Mouse (Mus musculus) megakaryocyte progenitor cell, adult 5-6 weeks (primary cell): ENCODE measurements around the gene Slc17a8. TPM values are rescaled to one million over a fixed set of nuclear protein-coding genes. Genes with fewer than 3 reads are reported as not detected.
A peak's percentile ranks its signal among the peaks of the same experiment; 100 is the strongest.
"Not testable (repeated sequence)": the region's sequence is repeated elsewhere in the genome, so short reads cannot be mapped to it uniquely, and the experiment has no call there.

Experiments used
- ATAC-seq: replicated peaks from 2 replicates; pipeline ENCODE4 v1.8.0; 2016; ENCODE audit warnings: mild to moderate bottlenecking, moderate TSS enrichment, inconsistent platforms; ENCODE audit not compliant: poor library complexity
- total RNA-seq, 2 experiments: library from RNA; stranded (forward) in 1 of 2; stranded (reverse) in 1 of 2; fragments of 157-497, 149-512 nt in 1 of 2; fragments of 200-1000 nt in 1 of 2; gene quantifications; 2 replicates each; pipeline versions ENCODE4 v1.2.3 to v1.2.4; 2015 to 2017

The Slc17a8 gene
- total RNA-seq (2015) (not detected in 2 replicates), total RNA-seq (2017) (0.14 TPM in 1 of 2 replicates, not detected in the other)

DNA sequence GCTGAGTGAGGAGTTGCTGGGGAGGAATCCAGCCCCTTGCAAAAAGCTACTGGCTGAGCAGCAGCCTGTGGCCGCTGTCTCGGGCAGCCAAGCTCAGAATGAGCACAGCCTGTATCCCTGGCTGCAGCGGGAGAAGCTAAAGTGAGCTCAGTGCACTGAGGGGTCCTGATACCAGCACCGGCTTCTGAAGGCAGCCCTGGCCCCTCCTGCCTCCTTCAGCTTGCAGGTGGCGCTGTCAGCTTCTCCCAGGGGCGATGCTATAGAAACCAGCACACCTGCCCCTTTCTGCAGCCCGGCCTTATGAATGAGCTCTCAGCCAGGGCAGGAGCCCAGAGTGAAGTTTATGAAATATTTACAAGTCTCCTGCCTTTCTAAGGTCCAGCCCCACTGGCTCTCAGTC, at the start of gene Slc17a8:
Slc17a8 (minus strand) TSS at position 125 of the 400 bp plus-strand sequence.
- ATAC-seq: no peak

DNA sequence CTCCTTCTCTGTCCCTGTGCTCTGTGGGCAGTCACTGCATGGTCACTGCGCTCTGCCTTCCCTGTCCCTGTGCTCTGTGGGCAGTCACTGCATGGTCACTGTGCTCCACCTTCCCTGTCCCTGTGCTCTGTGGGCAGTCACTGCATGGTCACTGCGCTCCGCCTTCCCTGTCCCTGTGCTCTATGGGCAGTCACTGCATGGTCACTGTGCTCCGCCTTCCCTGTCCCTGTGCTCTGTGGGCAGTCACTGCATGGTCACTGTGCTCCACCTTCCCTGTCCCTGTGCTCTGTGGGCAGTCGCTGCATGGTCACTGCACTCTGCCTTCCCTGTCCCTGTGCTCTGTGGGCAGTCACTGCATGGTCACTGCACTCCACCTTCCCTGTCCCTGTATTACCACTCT, 49.3 kb upstream of the Slc17a8 start:
- not testable (repeated sequence) for ATAC-seq

DNA sequence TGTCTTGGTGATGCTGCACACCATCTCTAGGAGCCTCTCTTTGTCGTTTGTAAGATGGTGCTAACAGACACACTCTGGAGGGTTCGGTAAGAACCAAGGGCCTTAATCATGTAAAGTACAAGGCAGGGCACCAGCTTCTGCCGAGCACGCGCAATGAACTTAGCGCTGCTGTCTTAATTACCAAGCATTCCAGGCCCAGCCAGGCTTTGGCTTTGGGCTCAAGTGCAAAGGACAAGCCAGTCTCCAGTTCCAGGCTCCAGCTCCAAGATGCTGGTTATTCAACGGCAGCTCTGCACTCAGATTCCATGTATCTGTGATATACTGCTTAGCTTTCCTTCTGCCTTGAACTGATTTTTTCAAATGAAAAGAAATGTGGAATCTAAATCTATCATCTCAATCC, 46.5 kb upstream of the Slc17a8 start:
- no peak for ATAC-seq

DNA sequence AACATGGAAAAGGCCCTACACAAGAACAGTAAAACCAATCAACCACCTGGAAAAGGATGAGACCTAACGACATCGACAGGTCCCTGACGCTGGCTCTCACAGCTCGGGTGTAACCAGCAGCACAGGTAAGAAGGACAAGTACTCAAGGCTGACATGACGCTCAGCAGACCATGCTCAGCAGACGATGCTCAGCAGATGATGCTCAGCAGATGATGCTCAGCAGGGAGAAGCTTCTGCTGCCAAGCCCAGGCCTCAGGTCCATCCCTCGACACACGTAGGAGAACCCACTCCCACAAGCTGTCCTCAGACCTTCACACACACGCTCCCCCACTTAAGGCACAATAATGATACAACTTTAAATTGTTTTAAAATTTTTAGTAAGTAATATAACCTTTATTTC, 44.6 kb upstream of the Slc17a8 start:
- ATAC-seq: no peak

DNA sequence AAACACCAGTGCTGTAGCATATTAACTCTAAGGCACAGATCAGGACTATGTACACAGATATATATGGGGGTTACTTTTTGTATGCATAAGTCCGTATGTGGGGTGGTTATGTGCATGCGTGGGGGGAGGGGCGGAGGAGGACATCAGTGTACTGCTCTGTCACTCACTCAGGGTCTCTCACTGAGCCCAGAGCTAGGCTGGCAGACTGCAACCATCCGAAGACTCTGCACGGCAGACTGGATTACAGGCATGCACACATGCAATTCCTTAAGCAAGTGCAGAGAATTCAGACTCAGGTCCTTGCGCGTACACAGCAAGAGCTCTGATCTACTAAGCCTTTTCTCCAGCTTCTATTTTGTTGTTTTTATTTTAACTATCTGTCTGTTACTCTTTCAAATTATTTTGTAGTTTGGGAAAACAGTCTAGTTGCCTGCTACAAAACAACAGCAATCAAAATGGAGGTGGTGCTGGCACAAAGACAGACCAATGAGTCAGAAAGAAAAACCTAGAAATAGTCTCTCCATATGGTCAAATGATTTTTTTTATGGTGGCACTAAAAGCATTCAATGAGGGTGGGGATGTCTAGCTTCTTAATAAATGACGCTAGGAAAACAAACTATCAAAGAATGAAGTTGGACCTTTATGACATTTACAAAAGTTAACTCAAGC, 44.1 kb upstream of the Slc17a8 start:
- no peak for ATAC-seq

DNA sequence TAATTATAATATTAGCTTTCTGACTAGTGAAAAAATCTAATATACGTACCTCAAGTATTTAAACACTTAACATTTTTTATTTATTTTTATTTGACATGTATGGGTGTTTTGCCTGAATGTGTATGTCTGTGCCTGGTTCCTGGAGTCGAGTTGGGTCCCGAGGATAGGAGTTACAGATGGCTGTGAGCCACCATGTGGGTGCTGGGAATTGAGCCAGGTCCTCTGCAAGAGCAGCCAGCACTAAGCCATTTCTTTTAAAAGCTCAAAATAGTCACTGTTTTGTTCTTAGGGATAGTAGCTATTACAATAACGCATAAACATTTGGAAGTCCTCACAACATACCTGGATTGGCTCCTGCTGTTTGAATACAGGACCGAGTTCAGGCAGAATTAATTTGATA, 35.3 kb upstream of the Slc17a8 start:
- ATAC-seq: no peak

DNA sequence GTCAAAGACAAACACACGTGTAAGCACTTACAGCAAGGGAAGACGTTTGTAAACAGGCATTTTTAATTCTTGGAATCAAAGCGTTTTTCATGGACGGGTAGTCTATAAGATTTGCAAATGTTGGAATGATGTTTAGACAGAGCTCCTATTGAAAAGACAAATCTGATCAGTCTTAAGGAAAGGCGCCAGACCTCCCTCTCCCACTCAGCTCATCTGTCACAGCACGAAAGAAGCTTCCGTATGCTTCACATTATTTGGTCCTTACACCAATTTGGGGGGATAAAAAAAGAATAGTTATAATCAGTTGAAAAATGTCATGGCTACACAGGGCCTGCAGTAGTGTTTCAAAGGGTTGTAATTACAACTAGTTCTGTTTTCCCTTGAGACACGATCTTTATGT, 31.9 kb upstream of the Slc17a8 start:
- no peak for ATAC-seq

DNA sequence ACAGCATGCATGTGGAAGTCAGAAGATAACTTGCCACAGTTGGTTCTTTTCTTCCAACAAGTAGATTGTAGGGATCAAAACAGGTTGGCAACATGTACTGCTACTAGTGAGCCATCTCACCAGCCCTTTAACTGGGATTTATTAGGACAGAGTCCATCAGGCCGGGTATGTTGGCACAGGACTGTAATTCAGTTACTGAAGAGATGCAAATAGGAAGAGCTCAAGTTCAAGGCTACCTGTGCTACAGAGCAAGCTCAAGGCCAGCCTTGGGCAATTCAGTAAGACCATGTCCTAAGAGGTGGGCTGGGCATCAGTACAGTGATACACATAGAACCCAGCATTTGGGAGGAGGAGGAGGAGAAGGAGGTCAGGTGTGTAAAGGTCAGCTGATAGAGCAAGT, 30.6 kb upstream of the Slc17a8 start:
- ATAC-seq: no peak

DNA sequence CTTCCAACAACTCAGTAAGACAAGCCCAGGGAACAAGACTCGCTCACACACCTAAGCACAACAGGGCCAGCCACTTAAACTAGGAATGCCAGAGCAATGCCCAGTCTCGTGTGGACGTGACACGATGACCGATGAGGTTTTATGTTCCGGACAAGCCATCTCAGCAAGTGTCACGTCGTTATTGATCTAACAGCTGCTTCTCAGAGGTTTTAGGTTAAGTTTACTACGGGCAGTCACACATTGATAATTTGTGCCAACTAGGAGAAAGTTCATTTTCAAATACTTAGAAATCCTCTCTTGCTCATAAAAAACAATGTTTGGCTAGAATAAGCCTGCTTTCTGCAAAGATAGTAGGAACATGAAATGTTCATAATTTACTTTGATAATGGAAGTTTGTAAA, 25.9 kb upstream of the Slc17a8 start:
- ATAC-seq: no peak

DNA sequence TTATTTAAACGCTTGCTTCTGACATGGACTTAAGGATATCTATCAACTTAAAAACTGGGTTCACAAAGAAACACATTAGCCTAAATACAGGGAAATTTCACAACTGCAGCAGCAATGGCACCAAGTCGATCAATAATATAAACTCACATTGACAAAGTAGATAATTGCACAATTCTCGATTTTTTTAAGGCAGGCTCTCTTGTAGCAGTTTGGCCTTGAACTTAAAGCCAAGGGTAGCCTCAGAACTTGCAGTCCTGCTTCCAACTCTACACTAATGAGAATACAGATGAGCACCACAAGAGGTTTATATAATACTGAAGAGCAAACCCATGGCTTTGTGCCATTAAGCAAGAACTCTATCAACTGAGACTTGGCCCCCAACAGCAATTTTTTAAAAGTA, 15.9 kb upstream of the Slc17a8 start:
- ATAC-seq: no peak

DNA sequence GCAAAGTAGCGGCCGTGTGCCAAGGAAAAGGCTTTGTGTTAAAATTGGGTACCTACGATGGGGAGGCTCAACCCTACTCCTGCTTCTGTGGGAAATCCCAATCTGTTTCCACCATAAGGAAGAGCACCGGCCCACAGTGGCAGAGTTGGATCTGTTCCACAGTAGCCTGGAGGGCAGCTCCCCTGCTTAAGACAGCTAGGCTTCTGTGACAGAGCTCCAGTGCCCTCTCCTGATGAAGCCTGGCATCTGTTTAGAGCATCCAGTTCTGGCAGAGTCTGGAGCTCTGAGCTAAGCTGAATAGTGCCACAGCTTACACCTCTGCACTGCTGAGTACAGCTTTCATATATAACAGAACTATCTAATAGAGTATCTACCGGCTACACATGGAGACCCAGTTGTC, 14.0 kb upstream of the Slc17a8 start:
- peak; percentile 78 for ATAC-seq

DNA sequence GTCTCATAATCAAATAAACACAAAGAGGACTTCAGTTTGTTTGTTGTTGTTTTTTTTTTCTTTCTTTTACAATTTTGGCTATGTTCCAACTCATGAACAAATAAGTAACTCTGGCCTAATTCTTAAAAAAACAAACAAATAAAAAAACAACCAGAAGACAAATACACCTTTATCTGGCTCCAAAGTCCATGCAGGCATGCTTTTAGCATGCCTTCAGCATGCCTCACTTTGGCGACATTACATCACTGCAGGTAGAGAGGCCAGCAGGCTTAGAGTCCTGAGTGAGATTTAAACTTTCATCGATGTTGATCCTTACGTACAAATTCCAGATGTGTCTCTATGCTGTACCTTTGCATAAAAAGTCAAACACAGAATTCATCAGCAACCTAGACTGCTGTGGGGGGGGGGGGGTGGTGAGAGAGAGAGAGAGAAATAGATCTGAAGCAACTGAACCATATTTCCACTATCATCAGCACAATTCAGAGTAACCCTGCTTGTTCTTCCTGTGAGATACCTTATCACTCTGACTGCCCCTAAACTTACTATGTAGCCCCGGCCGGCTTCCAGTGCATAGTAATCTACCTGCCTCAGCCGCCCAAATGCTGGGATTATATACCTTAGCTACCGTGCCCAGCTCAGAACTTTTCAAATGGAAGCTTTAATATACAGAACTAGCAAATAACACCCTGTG, 12.8 kb upstream of the Slc17a8 start:
- no peak for ATAC-seq

DNA sequence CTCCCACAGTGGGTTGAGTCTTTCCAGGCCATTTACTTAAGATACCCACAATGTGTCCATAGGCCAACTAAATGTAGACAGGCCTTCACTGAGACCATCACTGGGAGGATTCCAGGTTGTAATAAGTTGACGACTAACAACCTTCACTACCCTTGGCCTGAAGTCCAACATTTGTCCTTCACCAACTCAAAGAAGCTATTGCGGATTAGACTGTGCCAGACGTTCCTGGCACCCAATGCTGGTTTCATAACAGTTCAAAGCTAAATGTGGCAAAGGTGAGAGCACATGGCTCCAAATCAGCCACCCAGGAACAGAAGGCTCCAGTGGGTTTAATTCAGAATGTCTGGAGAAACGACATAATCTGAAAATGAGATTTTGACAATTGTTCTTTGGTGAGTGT, 12.1 kb upstream of the Slc17a8 start:
- ATAC-seq: no peak

DNA sequence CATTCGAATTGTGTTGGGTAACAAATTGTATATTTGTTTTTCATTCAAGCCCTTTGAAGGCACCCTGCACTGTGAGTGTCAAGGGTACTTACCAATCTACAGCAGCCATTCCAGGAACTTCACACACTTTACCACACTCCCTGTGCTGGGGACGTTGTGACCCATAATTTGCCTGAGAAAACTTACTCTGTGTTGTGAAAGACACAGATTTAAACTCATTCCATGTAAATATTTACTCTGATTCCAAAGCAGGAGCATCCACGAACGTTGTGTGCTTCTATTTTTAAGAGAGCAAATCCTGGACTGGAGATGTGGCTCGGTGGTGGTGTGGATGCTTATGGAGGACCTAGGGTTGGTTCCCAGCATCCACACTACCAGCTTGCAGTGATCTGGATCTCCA, 10.8 kb upstream of the Slc17a8 start:
- ATAC-seq: no peak

DNA sequence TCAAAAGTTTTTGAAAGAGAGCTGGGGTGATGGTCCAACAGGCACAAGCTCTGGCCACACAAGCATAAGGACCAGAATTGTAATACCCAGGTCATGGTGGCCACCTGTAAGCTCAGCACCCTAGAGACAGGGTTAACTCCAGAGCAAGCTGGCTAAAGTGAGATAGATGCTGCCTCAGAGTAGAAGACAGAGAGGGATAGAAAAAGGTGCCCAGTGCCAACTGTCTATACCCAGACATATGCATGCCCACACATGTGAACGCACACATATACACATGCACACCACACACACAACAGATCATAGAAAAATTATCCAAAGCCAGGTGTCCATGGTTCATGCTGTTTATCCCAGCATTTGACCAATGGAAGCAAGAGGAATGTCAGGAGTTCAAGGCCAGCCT, 9.5 kb upstream of the Slc17a8 start:
- ATAC-seq: no peak

DNA sequence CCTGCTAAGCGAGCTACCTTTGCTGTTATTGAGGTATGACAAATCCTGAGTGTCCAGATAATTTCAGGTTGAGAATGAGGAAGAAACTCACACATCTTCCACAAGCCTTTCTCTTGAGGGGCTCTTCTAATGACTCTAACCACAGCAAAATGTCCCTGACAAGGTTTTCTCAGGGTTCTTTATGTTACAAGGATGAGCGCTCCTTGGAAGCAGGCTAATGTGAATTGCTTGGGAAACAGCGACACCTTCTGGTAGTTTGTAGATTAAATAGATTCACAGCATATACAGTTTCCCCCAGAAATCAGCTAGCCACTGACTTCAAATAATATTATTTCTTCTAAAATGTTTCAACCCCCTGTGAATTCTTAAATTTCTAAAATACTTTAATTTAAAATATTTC, 9.0 kb upstream of the Slc17a8 start:
- ATAC-seq: peak; percentile 91

DNA sequence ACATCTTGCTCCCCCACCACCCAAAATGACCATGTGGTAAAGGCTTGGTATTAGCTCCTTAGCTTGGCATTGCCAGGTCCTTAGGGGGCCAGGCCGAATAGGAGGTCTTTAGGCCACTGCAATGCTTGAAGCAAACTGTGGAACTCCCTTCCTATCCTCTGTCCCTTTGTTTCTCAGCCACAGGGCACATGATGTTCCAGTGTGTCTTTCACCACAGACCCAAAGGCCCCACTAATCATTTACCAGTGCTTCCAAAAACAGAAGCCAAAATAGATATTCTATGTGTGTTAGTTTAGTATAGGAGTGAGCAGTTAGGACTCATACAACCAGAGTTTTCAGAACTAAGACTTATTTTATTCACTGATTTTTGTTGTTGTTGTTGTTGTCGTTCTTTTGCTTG, 5.7 kb upstream of the Slc17a8 start:
- no peak for ATAC-seq

DNA sequence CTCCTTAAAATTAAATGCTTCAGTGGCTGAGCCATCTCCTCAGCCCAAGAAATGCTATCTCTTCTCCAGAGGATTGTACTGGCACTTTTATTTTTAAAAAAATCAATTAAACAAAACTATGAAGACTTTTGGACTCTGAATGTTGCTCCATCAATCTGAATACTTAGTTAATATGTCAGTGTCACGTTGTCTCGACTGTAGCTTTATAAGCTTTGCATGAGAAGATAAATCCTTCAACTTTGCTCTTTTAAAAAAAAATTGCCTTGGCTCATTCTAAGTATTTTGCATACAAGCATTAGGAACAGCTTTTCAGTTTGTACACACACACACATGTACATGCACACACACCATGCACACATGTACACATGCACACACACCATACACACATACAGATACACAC, 3.1 kb upstream of the Slc17a8 start:
- ATAC-seq: no peak

DNA sequence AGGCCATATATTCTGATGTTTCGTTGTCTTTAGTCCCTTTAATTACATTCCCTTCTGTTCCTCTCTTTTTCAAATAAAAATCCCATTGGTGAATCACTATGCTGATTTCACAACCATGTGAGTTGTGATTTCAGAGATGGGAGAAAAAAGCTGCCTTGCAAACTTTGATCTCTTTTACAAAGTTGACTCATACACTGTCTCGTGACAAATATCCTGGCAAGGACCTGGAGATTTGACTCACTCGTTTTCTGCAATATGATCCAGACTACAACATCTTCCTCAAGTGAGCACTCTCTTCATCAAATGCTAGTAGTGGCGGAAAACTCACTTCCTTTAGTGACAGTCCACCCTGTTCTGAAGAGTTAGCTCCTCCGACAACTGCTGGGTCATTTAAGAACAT, 21.7 kb downstream of the Slc17a8 start:
- ATAC-seq: no peak

DNA sequence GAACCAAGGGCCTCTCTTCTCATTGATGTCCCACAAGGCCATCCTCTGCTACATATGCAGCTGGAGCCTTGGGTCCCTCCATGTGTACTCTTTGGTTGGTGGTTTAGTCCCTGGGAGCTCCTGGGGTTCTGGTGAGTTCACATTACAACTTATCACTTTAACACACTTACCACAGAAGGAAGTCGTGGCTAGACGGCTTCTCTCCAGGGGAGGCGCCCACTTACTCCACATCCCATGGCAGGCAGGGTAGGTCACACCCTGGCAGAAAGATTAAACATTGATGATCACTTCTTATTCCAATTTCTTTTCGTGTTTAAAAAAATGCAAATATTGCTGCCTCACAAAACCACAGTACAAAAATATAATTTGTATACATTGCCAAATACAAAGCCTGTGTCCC, 23.8 kb downstream of the Slc17a8 start:
- peak; percentile 84 for ATAC-seq

DNA sequence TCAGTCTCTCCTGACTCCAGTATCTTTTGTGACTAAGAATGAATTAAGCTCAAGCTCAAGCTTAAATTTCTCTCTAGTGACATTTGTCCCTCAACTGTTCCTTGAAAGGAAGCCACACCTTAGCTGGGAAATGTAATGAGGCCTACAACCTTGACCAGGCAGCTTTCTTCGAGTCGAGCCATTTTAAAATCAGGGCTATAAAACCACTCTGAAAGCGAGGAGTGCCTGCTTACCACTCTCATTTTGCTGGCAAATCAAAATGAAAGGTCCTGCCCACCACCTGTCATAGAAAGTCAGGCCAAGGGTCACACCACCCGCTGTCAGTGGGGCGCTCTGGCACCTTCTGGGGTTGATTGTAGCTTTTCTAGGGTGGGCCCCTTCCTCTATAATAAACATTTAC, 25.1 kb downstream of the Slc17a8 start:
- no peak for ATAC-seq

DNA sequence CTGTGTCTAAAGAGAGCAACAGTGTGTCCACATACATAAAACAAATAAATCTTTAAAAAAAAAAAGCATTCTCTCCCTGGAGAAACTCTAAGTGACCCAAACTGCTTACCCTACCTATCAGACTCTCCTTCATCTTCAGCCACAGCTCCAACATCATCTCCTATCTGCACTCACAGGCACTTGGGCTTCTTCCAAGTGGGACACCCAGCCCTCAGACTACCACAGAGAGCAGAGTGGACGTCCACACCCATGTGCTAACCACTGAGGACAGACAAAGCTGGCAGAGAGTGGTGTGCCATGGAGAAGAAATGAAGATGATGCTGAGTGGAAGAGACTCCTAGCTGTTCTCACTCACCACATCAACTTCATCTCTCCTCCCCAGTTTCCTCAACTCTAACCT, 25.5 kb downstream of the Slc17a8 start:
- ATAC-seq: peak; percentile 67

DNA sequence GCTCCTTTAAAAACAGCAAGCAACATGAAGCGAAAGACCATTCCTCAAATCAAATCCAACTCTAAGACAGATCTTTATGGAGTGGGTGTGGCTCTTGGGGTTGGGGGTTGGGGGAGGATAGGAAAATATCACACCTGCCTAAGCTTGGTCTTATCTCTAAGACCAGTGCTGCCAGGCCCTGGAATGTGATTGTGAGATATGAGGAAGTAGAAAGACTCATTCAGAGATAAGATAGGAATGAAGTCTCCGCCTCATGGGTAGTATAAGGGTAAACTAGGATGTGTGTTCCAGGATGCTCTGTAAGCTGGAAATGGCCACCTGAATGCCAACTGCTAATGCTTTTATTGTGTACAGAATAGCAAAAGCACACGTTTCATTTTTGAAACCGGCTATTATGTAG, 26.7 kb downstream of the Slc17a8 start:
- peak; percentile 30; the same call in 1 of the 2 replicates for ATAC-seq
